Mouse (Mus musculus) embryonic fibroblast, embryonic 13.5 days (primary cell): Measurements from ENCODE around the gene Pdgfb.

Experiments
- CTCF ChIP-seq: IDR thresholded peaks from 2 replicates; pipeline ENCODE4 v1.5.1; 2011; ENCODE audit warnings: mild to moderate bottlenecking, control low read depth, low read length, moderate library complexity, borderline replicate concordance; ENCODE audit not compliant: insufficient read depth
- POLR2A ChIP-seq: IDR thresholded peaks from 2 replicates; pipeline ENCODE4 v1.6.1; 2011; ENCODE audit warnings: low read depth, mild to moderate bottlenecking, control low read depth, low read length, moderate library complexity

- TF ChIP-seq POLR2A = no peak
- TF ChIP-seq CTCF = no peak
Observed at GRCm38 (mm10) chr15:79980716-79981115, 34.1 kb downstream of the Pdgfb start.
